Mouse (Mus musculus): ENCODE measurements at regions not wholly inside any gene's neighbourhood (a gene's known extent, or its start where the extent isn't known, plus 50 kb on each side); places are given as distances from the start of the nearest gene placed in this dataset.
"Not testable (repeated sequence)": the region's sequence is repeated elsewhere in the genome, so short reads cannot be mapped to it uniquely, and the experiment has no call there.

DNA sequence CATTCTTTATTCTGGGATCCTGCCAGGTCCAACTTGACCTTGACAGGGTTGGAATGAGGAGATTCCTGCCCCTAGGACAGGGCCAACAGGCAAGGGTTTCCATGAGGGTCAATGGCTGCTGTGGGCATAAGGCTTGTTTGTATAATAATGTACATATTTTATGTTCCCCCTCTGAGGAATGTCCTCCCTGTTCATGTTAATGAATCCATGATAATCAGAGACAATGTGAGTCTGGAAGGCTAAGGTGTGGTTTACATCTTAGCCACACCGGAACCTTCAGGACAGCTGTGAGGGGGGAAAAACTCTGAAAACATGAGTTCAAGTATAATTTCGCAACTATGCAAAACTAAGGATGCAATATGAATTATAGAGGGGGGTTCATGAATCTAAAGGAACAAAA is 172.8 kb downstream of the Iqub start:
- no peak overlapping the region for H3K9ac ChIP-seq (ENCODE audit: low read length)
- ATAC-seq (ENCODE audit: insufficient read depth, low FRiP score) = no peak
- H3K4me3 ChIP-seq (replicated peaks; ENCODE audit: low read length) = no peak overlapping the region
- H3K4me1 ChIP-seq (ENCODE audit: control insufficient read depth, insufficient read depth, low read length) = no peaks in the 10 kb centered on the region
- no peaks in the 10 kb centered on the region for H3K27me3 ChIP-seq (ENCODE audit: control insufficient read depth, insufficient read depth, low read length)
- H3K9me3 ChIP-seq (replicated peaks; ENCODE audit: control insufficient read depth, low read length) = no peaks in the 10 kb centered on the region
- no peaks in the 10 kb centered on the region for H3K36me3 ChIP-seq (ENCODE audit: control insufficient read depth, insufficient read depth, low read length)
- 91% methylated on average over 2 of the region's 2 CpGs for WGBS
- H3K27ac ChIP-seq (ENCODE audit: low read length) = no peak overlapping the region
- no peak overlapping the region for H3K4me2 ChIP-seq (ENCODE audit: low read depth, low read length)

DNA sequence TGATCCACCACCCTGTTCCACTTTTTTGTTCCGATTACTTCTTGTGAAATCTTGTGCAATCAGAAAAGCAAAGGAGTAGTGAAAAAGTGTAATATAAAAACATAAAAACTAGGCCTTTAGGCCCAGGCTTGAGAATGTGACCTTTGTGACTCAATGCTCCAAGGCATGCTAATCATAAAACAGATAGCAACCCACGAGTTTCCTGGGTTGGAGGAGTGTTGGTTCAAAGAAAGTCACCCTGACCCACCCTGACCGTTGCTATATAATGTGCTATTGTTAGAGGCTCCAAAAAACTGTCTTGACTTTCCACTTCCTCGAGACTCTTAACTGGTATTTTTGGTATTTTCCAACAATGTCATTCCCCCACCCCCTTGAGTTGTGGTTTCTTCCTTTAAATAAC is 172.2 kb upstream of the Slc13a1 start:
- H3K27me3 ChIP-seq (ENCODE audit: control insufficient read depth, insufficient read depth, low read length); H3K36me3 ChIP-seq (ENCODE audit: control insufficient read depth, insufficient read depth, low read length); H3K9ac ChIP-seq (ENCODE audit: low read length); H3K4me2 ChIP-seq (ENCODE audit: low read depth, low read length); H3K4me3 ChIP-seq (replicated peaks; ENCODE audit: low read length); H3K27ac ChIP-seq (ENCODE audit: low read length); H3K4me1 ChIP-seq (ENCODE audit: control insufficient read depth, insufficient read depth, low read length); H3K9me3 ChIP-seq (replicated peaks; ENCODE audit: control insufficient read depth, low read length); ATAC-seq (ENCODE audit: insufficient read depth, low FRiP score): not testable (repeated sequence)
- 65% methylated on average over 4 of the region's 4 CpGs for WGBS

DNA sequence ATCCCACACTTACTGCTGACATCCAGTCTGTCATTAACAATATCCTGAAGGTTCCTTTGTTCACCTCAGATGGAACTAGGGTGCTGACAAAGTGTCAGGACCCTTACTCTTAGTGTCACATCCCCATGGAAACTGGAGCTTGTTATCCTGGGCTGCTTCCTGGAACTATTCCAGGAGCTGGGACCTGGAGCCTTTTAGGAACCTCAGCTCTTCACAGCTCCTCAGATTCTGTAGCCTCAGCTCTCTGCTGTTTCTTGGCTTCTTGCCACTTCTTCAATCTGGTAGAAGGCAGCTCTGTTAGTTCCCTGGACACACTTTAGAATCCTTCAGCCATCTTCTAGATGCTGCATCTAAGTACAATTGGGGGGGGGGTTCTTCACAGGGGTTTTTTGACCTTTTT is 157.3 kb upstream of the Slc13a1 start:
- no peak for ATAC-seq (ENCODE audit: insufficient read depth, low FRiP score)
- Histone ChIP-seq H3K4me1 (ENCODE audit: control insufficient read depth, insufficient read depth, low read length) (no peaks in the 10 kb centered on the region), H3K4me3 (replicated peaks; ENCODE audit: low read length) (no peak overlapping the region), H3K36me3 (ENCODE audit: control insufficient read depth, insufficient read depth, low read length) (no peaks in the 10 kb centered on the region), H3K9me3 (replicated peaks; ENCODE audit: control insufficient read depth, low read length) (no peaks in the 10 kb centered on the region), H3K27me3 (ENCODE audit: control insufficient read depth, insufficient read depth, low read length) (no peaks in the 10 kb centered on the region), H3K4me2 (ENCODE audit: low read depth, low read length) (no peak overlapping the region), H3K9ac (ENCODE audit: low read length) (no peak overlapping the region), H3K27ac (ENCODE audit: low read length) (no peak overlapping the region)

DNA sequence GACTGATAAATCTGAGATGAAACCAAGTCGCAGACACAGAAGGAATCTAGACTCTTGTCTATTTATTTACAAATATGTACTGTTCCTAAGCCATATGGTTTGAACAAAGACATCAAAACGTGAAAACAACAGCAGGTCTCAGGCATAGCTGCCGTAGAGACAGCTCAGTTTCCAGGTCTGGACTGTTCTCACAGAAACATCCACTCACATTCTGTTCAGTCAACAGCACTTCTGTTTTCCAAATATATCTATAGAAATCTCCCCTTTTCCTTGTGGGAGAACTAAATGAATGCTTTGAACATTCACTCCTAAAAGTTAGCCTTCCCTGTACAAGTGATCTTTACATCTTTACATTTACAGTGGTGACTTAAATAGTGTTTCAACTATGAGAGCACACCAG is 156.8 kb upstream of the Slc13a1 start:
- WGBS = 62% methylated on average over 3 of the region's 3 CpGs
- H3K4me3 ChIP-seq (replicated peaks; ENCODE audit: low read length) = no peak overlapping the region

DNA sequence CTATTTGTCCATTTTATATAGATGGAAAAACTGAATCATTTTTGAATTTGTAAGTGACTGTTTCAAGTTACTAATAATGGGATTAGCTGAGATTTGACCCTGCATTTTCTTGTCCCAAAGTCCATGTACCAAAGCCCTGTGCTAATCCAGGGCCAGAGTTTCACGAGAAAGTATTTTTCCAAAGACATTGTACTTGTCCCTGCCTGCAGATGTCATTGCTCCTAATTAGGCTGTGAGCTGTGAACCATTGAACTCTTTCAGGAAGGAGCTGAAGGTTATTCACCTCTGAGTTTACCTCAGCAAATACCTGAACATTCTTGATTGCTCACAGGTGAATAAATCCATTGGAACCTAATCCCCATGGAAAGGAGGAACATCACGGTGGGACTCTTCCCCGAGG is 154.5 kb upstream of the Slc13a1 start:
- no peak overlapping the region for H3K4me3 ChIP-seq (replicated peaks; ENCODE audit: low read length)
- no peaks in the 10 kb centered on the region for H3K4me1 ChIP-seq (ENCODE audit: control insufficient read depth, insufficient read depth, low read length)
- no peak overlapping the region for H3K4me2 ChIP-seq (ENCODE audit: low read depth, low read length)
- ATAC-seq (ENCODE audit: insufficient read depth, low FRiP score) = no peak
- no peaks in the 10 kb centered on the region for H3K9me3 ChIP-seq (replicated peaks; ENCODE audit: control insufficient read depth, low read length)
- whole genome bisulfite sequencing = 72% methylated on average over 3 of the region's 3 CpGs
- H3K27me3 ChIP-seq (ENCODE audit: control insufficient read depth, insufficient read depth, low read length) = no peaks in the 10 kb centered on the region
- no peaks in the 10 kb centered on the region for H3K36me3 ChIP-seq (ENCODE audit: control insufficient read depth, insufficient read depth, low read length)
- H3K9ac ChIP-seq (ENCODE audit: low read length) = no peak overlapping the region
- no peak overlapping the region for H3K27ac ChIP-seq (ENCODE audit: low read length)

More for the DNA sequence above, 156.8 kb upstream of the Slc13a1 start:
- no peaks in the 10 kb centered on the region for H3K27me3 ChIP-seq (ENCODE audit: control insufficient read depth, insufficient read depth, low read length)
- ATAC-seq (ENCODE audit: insufficient read depth, low FRiP score) = no peak
- no peaks in the 10 kb centered on the region for H3K36me3 ChIP-seq (ENCODE audit: control insufficient read depth, insufficient read depth, low read length)
- H3K9me3 ChIP-seq (replicated peaks; ENCODE audit: control insufficient read depth, low read length) = no peaks in the 10 kb centered on the region
- no peak overlapping the region for H3K27ac ChIP-seq (ENCODE audit: low read length)
- H3K9ac ChIP-seq (ENCODE audit: low read length) = no peak overlapping the region
- H3K4me2 ChIP-seq (ENCODE audit: low read depth, low read length) = no peak overlapping the region
- no peaks in the 10 kb centered on the region for H3K4me1 ChIP-seq (ENCODE audit: control insufficient read depth, insufficient read depth, low read length)

DNA sequence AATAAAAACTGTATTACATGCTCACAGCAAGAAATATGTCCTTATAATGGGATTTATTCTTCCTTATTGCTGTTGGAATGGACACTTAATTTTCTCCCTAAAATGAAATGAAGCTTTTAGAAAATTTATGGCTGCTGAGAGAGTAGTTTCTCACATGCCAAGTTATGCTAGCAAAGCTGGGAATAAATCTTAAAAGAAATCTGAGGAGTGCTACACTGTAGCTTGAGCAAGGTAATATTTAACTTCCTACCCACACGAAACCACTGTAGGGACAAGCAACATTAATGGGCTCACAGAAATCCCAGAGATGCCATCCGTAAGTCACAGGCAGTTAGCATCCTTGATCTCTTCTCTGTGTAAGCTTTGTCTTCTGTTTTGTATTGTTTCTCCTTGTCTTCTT is 151.0 kb upstream of the Slc13a1 start:
- Histone ChIP-seq H3K27ac (ENCODE audit: low read length) (no peak overlapping the region), H3K9ac (ENCODE audit: low read length) (no peak overlapping the region), H3K4me2 (ENCODE audit: low read depth, low read length) (no peak overlapping the region), H3K36me3 (ENCODE audit: control insufficient read depth, insufficient read depth, low read length) (no peaks in the 10 kb centered on the region), H3K4me3 (replicated peaks; ENCODE audit: low read length) (no peak overlapping the region), H3K4me1 (ENCODE audit: control insufficient read depth, insufficient read depth, low read length) (no peaks in the 10 kb centered on the region), H3K27me3 (ENCODE audit: control insufficient read depth, insufficient read depth, low read length) (no peaks in the 10 kb centered on the region), H3K9me3 (replicated peaks; ENCODE audit: control insufficient read depth, low read length) (no peaks in the 10 kb centered on the region)
- ATAC-seq (ENCODE audit: insufficient read depth, low FRiP score) = no peak
- 58% methylated on average over 2 of the region's 2 CpGs for WGBS

DNA sequence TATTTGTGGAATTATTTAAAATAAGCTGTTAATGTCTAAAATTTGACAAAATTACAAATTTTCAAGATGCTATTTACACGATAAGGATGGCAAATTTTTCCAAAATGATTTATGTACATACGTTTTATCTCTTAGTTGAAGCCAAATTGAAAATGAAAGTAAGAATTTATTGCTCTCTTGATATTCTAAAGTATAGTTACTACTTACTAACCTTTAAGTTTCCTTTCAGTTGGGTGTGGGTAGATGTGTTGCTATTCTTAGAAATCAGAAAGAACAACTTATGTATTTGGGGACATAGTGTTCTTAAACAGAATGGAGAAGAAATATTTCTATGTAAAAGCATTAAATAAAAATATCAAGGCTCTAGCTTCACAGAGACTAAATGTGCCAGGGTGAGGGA is 142.8 kb upstream of the Slc13a1 start:
- no peak overlapping the region for H3K4me3 ChIP-seq (replicated peaks; ENCODE audit: low read length)
- no peak for ATAC-seq (ENCODE audit: insufficient read depth, low FRiP score)
- H3K27me3 ChIP-seq (ENCODE audit: control insufficient read depth, insufficient read depth, low read length) = no peaks in the 10 kb centered on the region
- no peak overlapping the region for H3K4me2 ChIP-seq (ENCODE audit: low read depth, low read length)
- no peak overlapping the region for H3K27ac ChIP-seq (ENCODE audit: low read length)
- H3K4me1 ChIP-seq (ENCODE audit: control insufficient read depth, insufficient read depth, low read length) = no peaks in the 10 kb centered on the region
- H3K36me3 ChIP-seq (ENCODE audit: control insufficient read depth, insufficient read depth, low read length) = no peaks in the 10 kb centered on the region
- no peaks in the 10 kb centered on the region for H3K9me3 ChIP-seq (replicated peaks; ENCODE audit: control insufficient read depth, low read length)
- 78% methylated on average over 2 of the region's 2 CpGs for WGBS
- H3K9ac ChIP-seq (ENCODE audit: low read length) = no peak overlapping the region

DNA sequence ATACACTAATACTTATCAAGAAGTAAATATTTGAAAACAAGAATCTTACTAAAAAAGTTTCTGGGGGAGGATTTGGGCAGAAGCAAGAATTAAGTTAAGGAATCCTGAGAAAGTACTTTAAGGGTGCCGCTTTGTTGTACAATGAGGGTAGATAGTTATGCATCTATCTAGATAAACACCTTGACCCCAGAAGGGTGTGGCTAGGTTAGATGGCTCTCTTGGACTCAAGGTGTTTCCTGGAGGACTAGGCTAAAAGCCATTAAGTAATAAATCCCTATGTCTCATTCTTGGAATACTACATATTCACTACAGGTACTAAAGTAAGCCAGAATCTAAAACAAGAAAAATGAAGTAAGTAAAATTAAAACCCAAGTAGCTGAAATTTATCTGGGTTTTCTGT is 141.9 kb upstream of the Slc13a1 start:
- Histone ChIP-seq H3K4me2 (ENCODE audit: low read depth, low read length) (no peak overlapping the region), H3K9me3 (replicated peaks; ENCODE audit: control insufficient read depth, low read length) (no peaks in the 10 kb centered on the region), H3K27me3 (ENCODE audit: control insufficient read depth, insufficient read depth, low read length) (no peaks in the 10 kb centered on the region), H3K9ac (ENCODE audit: low read length) (no peak overlapping the region), H3K27ac (ENCODE audit: low read length) (no peak overlapping the region), H3K4me3 (replicated peaks; ENCODE audit: low read length) (no peak overlapping the region), H3K4me1 (ENCODE audit: control insufficient read depth, insufficient read depth, low read length) (no peaks in the 10 kb centered on the region), H3K36me3 (ENCODE audit: control insufficient read depth, insufficient read depth, low read length) (no peaks in the 10 kb centered on the region)
- 78% methylated on average over 1 of the region's 1 CpGs for WGBS
- ATAC-seq (ENCODE audit: insufficient read depth, low FRiP score) = no peak

DNA sequence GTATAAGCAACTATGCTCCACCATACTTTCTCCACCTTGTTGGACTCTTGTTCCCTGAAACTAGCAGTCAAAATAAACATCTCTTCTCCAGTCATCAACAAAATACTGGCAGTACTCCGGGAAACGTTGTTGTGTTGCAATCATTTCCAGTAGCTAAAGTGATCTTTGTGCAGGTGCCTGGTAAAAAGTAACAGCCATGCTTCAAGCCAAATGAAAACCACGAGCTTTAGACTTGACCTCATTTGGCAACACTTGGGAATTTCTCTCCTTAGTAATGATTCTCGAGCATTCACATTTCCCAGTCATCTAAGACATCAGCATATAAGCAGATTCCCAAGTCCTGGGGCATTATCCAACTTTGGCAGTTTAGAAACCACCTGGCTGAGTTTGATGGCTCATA is 133.8 kb upstream of the Slc13a1 start:
- 70% methylated on average over 4 of the region's 4 CpGs for WGBS

DNA sequence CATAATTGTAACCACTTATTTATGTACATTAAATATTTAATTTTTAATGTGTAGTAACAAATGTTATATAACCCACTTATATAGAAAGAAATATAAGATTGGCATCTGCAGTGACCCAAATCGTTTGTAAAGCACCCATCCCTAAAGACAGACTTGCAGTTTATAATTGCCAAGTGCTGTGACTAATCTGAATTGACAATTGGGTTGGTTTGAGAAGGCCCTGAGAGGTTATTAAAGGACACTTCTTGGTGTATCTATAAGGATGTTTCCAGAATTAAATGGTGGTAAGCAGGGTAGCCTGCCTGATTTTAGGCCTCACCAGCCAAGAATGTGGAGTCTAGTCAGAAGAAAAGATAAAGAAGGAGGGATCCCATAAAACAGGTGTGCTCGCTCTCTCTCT is 133.3 kb upstream of the Slc13a1 start:
- no peak overlapping the region for H3K9ac ChIP-seq (ENCODE audit: low read length)
- no peaks in the 10 kb centered on the region for H3K4me1 ChIP-seq (ENCODE audit: control insufficient read depth, insufficient read depth, low read length)
- no peaks in the 10 kb centered on the region for H3K9me3 ChIP-seq (replicated peaks; ENCODE audit: control insufficient read depth, low read length)
- H3K4me3 ChIP-seq (replicated peaks; ENCODE audit: low read length) = no peak overlapping the region
- no peak overlapping the region for H3K27ac ChIP-seq (ENCODE audit: low read length)
- no peak overlapping the region for H3K4me2 ChIP-seq (ENCODE audit: low read depth, low read length)
- no peaks in the 10 kb centered on the region for H3K27me3 ChIP-seq (ENCODE audit: control insufficient read depth, insufficient read depth, low read length)
- 79% methylated on average over 2 of the region's 2 CpGs for WGBS
- ATAC-seq (ENCODE audit: insufficient read depth, low FRiP score) = no peak
- no peaks in the 10 kb centered on the region for H3K36me3 ChIP-seq (ENCODE audit: control insufficient read depth, insufficient read depth, low read length)

More for the DNA sequence above, 133.8 kb upstream of the Slc13a1 start:
- Histone ChIP-seq H3K9me3 (replicated peaks; ENCODE audit: control insufficient read depth, low read length) (no peaks in the 10 kb centered on the region), H3K4me2 (ENCODE audit: low read depth, low read length) (no peak overlapping the region), H3K27me3 (ENCODE audit: control insufficient read depth, insufficient read depth, low read length) (no peaks in the 10 kb centered on the region), H3K9ac (ENCODE audit: low read length) (no peak overlapping the region), H3K27ac (ENCODE audit: low read length) (no peak overlapping the region), H3K4me3 (replicated peaks; ENCODE audit: low read length) (no peak overlapping the region), H3K4me1 (ENCODE audit: control insufficient read depth, insufficient read depth, low read length) (no peaks in the 10 kb centered on the region), H3K36me3 (ENCODE audit: control insufficient read depth, insufficient read depth, low read length) (no peaks in the 10 kb centered on the region)
- ATAC-seq (ENCODE audit: insufficient read depth, low FRiP score) = no peak

All from stomach, embryonic 16.5 days (tissue).